8 mouse cellular contexts compared by ENCODE assay signal in genomic region chr12:8889117-8889665, GRCm38 (mm10). TPM values are rescaled to one million over a fixed set of nuclear protein-coding genes. Genes with fewer than 3 reads are reported as not detected.
DNase-seq lines count a peak whose midpoint lies in the region; ATAC-seq and TF ChIP-seq lines count a peak whose summit lies in the region.

No protein-coding gene starts in this region.

- intact Hi-C loops in gastrocnemius, postnatal 36 days (cut with DNase I), result loop anchor here (1.0 to 5.0 kb wide), 3 partner anchors 48 to 113 kb away; no protein-coding TSS in a partner anchor

- H3K27me3 ChIP-seq in CH12.LX (replicated peaks), result no peaks in the 10 kb centered on the region

- peak; percentile 92 for ATAC-seq in common myeloid progenitor, adult 5-6 weeks (replicated peaks; ENCODE audit: low read depth, poor library complexity, severe bottlenecking)

- 0 out of 4 replicates have a peak, but pooled peaks cover 0 to 2% of the 10 kb centered on the region in 2 experiments for H3K4me1 ChIP-seq in CH12.LX (ENCODE audit: control insufficient read depth in 1 of 2, insufficient read depth in 2 of 2)

- H3K36me3 ChIP-seq in CH12.LX (replicated peaks in 1 of 2; ENCODE audit: control insufficient read depth in 1 of 2, insufficient read depth in 1 of 2, low read length in 1 of 2), result no peaks in the 10 kb centered on the region

- DNase-seq in CH12.LX (ENCODE audit: extremely low read depth), result peak; percentile 79
- peak; percentile 38 for DNase-seq in WW6 (ENCODE audit: low read depth, low spot score)
- peak; percentile 63 to 71 for DNase-seq in gastrocnemius, postnatal 36 days
- DNase-seq in layer of hippocampus, adult 11-12 months (ENCODE audit: low spot score), result peak; percentile 63
- peak; percentile 85 for DNase-seq in lung, postnatal 14 days
- peak; percentile 60 for DNase-seq in right cerebral cortex, postnatal 25 days
- DNase-seq in urinary bladder, postnatal 4 days (ENCODE audit: low spot score in 2 of 2), result peak; percentile 59 to 76

- peak; percentile 93 for TF ChIP-seq RAD21 in CH12.LX (IDR thresholded peaks at IDR 0.05; ENCODE audit: low read depth, low read length)

- in situ Hi-C loops in CH12.LX (cut with MboI; ENCODE audit: low pct_ligation_motif_present, low pct_unique_long_range_greater_than_20kb, low sequenced_read_pairs), result loop anchor here (5.0 kb wide), 1 partner anchor 118 kb away; no protein-coding TSS in a partner anchor

- dilution Hi-C loops in CH12.LX (cut with MboI; ENCODE audit: extremely low pct_ligation_motif_present, extremely low pct_unique_long_range_greater_than_20kb, low sequenced_read_pairs), result no loop called here

- TF ChIP-seq EP300 in CH12.LX (IDR thresholded peaks at IDR 0.05; ENCODE audit: low read length), result no peak

- TF ChIP-seq CTCF in CH12.LX (conservative IDR thresholded peaks at IDR 0.05 in 1 of 2, IDR thresholded peaks at IDR 0.05 in 1 of 2; ENCODE audit: low read depth in 2 of 2, low read length in 2 of 2), result peak; percentile 82 to 97

- H3K79me2 ChIP-seq in CH12.LX (replicated peaks; ENCODE audit: control insufficient read depth, extremely low read depth, insufficient read depth, poor library complexity, severe bottlenecking), result no peaks in the 10 kb centered on the region

- no peak for TF ChIP-seq POLR2A in CH12.LX (IDR thresholded peaks at IDR 0.05; ENCODE audit: low read depth, low read length)

- H3K9ac ChIP-seq in CH12.LX (ENCODE audit: insufficient read depth, low read depth), result no peak overlapping the region

- no peak overlapping the region for H3K27ac ChIP-seq in CH12.LX (ENCODE audit: insufficient read depth, low read depth)

- H3K4me2 ChIP-seq in CH12.LX (ENCODE audit: insufficient read depth, low read depth, poor library complexity, severe bottlenecking), result no peak overlapping the region

- H3K4me3 ChIP-seq in CH12.LX (replicated peaks in 1 of 3; ENCODE audit: low read depth in 2 of 3, low read length in 2 of 3, poor library complexity in 1 of 3), result no peak overlapping the region

- H3K9me3 ChIP-seq in CH12.LX (replicated peaks; ENCODE audit: low read length), result no peaks in the 10 kb centered on the region

TF ChIP-seq in CH12.LX, 34 proteins besides CTCF, POLR2A, EP300 and RAD21:
- TF ChIP-seq MYC (IDR thresholded peaks at IDR 0.05; ENCODE audit: low read depth, low read length) (peak; percentile 65; the same call in 1 of the 2 replicates), MXI1 (IDR thresholded peaks at IDR 0.05; ENCODE audit: low read depth, low read length) (no peak), ZC3H11A (IDR thresholded peaks at IDR 0.05; ENCODE audit: low read depth, low read length) (peak; percentile 85), NELFE (IDR thresholded peaks at IDR 0.05; ENCODE audit: low read depth, low read length) (no peak; the same call in 1 of the 2 replicates), RCOR1 (conservative IDR thresholded peaks at IDR 0.05; ENCODE audit: low read depth, low read length) (no peak), ETS1 (conservative IDR thresholded peaks at IDR 0.05; ENCODE audit: low read depth, low read length) (no peak), ZNF384 (IDR thresholded peaks at IDR 0.05; ENCODE audit: low read depth, low read length) (peak; percentile 30; the same call in 1 of the 2 replicates), SMC3 (IDR thresholded peaks at IDR 0.05; ENCODE audit: low read depth, low read length) (peak; percentile 96), ELF1 (IDR thresholded peaks at IDR 0.05; ENCODE audit: low read depth, low read length) (no peak), NRF1 (IDR thresholded peaks at IDR 0.05; ENCODE audit: low read depth, low read length) (no peak), MAZ (IDR thresholded peaks at IDR 0.05; ENCODE audit: low read depth, low read length) (no peak), MAFK (IDR thresholded peaks at IDR 0.05; ENCODE audit: insufficient replicate concordance, low read length) (no peak)

RNA-seq across cellular contexts. Expression of gene Laptm4a, which starts 32.3 kb away (rescaled TPM):
- total RNA-seq in CH12.LX (2012; rRNA removed) (43.6 and 48.3 TPM in 2 replicates), CH12.LX (2014; rRNA removed) (62.6 and 64.5 TPM in 2 replicates)
- 65.2 and 73.8 TPM in 2 replicates for polyA plus RNA-seq in CH12.LX (2012; ENCODE audit: insufficient read length, low read depth)
- 115 and 122 TPM in 2 replicates for total RNA-seq in common myeloid progenitor, adult 5-6 weeks (2017)
- 100 to 1,000 TPM; 214 to 221 TPM for total RNA-seq in gastrocnemius, postnatal 36 days (2021)

RNA-seq across cellular contexts. Expression of gene Matn3, which starts 58.5 kb away (rescaled TPM):
- total RNA-seq in CH12.LX (2012; rRNA removed) (not detected in 2 replicates), CH12.LX (2014; rRNA removed) (not detected in 2 replicates)
- polyA plus RNA-seq in CH12.LX (2012; ENCODE audit: insufficient read length, low read depth), result not detected in 2 replicates
- not detected in 2 replicates for total RNA-seq in common myeloid progenitor, adult 5-6 weeks (2017)
- total RNA-seq in gastrocnemius, postnatal 36 days (2021), result under 1 TPM; 0.12 to 0.59 TPM
